Mouse (Mus musculus) retina, postnatal 7 days (tissue): ENCODE measurements around the gene Zfp286.
A peak's percentile ranks its signal among the peaks of the same experiment; 100 is the strongest.

Experiments
- DNase-seq: peaks from one replicate; pipeline ENCODE4 v3.0.0-alpha.2; 2012; ENCODE audit warnings: low read depth, low spot score

The Zfp286 gene

DNA sequence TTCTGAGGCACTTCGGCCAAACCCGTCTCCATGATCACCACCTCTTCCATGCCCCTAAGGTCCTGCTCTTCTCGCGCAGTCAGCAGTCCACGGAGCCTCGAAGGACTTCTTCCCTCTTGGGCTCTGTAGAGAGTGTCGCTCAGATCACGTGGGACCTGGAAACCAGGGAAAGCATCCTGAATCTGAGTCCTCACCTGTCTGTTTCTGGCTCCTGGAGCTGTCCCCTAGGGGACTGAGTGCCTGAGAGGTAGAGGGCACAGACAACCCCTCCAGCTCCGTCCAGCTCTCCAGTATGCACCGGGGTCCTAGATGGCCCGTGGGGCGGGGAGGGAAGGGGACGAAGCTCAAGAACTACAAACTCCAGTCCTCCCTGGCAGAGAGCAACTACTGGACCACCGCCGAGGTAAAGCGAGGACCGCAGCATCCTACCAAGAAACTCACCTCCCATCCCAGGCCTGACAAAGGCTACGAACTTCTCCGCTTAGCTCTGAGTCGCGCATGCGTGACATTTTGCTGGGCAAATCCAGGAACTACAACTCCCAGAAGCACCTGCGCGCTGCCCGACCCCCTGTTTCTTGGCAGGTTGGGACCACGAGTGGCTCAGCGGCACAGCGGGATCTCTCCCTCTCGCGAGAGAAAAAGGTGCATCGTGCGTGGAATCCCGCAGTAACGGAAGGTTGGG lies at the start of gene Zfp286:
Gene Zfp286 (minus strand): TSS at position 528 of the 682 bp plus-strand sequence.
- peak; percentile 85 for DNase-seq

DNA sequence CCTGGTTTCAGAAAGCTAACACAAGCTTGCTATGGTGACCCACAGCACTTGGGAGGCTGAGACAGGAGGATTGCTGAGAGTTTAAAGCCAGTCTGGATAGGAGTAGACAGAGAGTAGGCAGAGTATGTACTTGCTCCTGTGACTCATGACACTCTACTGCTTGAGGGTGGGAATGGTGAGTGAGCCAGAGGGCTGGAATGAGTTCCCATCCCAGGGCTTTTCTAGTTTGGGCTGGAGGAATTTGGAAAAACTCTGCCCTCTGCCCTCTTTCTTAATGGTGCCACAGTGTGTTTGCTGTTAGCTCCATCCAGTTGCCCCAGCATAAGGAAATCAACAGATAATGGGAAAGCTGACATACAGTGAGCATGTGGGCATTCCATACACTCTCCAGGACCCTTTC lies 42.6 kb upstream of the Zfp286 start:
- no peak for DNase-seq

- DNase-seq, result no peak
These were observed 41.1 kb upstream of the Zfp286 start for GRCm38 (mm10) chr11:62830387-62830786.

DNA sequence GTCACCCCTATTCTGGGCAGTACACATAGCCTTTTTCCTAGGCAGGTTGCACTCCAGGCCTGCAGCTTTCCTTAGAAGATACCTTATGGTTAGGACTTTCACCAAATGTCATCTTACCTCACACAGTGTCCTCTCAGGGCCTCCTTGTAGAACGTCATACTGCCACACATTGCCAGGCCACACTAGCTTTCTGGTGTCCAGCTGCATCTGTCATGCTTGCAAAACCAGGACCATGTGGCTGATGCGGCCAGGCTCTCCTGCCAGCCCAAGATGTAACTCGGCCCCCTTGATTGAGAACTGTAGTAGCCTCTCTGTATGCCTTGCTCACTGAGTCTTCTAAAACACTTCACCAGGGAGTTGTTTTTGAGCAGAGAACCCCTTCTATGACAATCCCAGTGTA lies 38.6 kb upstream of the Zfp286 start:
- DNase-seq, result no peak

GRCm38 (mm10) chr11:62827135-62827534 lies 37.9 kb upstream of the Zfp286 start:
- DNase-seq, result no peak

DNA sequence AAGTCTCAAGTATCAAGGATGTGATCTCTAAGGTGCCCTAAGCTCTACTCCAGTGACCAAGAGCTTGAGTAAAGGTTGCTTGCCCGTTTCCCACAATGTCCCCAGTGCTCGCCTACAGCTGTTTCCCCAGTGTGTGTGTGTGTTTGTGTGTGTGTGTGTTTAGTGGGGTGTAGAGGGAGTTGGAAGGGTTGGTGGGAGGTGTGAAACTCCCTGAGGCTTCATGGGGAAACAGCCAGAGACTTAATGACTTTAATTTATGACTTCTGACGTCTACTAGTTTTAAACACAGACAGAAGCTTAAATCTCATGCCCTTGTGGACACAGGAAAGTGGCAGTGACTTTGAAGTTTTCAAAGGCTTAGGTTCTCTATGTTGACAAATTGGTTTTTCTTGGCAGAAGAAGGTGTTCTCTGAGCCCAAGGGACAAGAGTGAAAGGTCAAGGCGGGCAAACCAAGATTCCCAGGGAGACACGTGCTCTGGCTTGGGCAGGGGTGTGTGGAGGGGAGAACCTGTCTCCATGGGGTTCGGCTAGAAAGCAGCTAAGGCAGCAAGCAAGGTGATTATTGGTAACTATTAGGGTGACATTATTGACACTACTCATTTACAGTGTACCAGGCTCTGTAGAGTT lies 37.0 kb upstream of the Zfp286 start:
- no peak for DNase-seq

DNA sequence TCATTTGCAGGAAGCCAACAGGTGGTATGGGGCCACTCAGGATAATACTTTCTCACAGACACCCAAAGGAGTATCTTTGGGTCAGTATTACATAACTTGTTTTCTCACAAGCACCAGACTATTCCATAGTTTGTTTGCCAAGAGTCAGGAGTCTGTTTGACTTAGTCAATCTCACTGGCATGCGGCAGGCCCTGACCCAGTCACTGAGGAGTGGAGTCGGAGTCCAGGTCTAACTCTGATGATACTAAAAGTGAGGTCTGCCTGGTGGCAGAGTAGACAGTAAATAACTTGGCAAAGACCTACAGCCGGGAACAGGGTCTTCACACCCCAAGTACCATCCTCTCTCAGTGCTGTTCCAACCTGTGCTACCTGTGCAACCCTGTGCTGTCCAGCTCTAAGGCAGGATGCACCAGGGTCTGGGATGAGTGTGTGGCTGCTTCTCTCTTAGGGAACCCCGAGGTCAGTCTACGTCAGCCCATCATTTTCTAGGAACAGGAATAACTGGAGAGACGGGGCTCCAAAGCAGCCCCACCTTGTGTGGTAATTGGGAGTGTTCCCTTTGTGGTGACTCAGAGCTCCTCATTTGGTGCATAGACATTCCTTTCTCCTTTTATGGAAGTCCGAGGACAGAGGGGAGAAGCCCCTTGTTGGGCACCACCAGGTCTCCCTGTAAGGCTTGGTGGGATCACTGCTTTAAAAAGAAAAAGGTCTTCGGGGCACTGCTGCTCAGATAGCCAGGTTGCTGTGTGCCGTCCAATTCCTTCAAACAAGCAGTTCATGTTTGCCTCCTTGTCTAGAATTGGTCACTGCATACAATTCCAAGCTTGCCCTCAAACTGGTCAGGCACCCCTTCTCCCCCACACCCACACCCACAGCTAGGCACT lies 36.2 kb upstream of the Zfp286 start:
- DNase-seq, result no peak

GRCm38 (mm10) chr11:62824211-62824610 lies 34.9 kb upstream of the Zfp286 start:
- no peak for DNase-seq

GRCm38 (mm10) chr11:62821893-62822292 lies 32.6 kb upstream of the Zfp286 start:
- no peak for DNase-seq

DNA sequence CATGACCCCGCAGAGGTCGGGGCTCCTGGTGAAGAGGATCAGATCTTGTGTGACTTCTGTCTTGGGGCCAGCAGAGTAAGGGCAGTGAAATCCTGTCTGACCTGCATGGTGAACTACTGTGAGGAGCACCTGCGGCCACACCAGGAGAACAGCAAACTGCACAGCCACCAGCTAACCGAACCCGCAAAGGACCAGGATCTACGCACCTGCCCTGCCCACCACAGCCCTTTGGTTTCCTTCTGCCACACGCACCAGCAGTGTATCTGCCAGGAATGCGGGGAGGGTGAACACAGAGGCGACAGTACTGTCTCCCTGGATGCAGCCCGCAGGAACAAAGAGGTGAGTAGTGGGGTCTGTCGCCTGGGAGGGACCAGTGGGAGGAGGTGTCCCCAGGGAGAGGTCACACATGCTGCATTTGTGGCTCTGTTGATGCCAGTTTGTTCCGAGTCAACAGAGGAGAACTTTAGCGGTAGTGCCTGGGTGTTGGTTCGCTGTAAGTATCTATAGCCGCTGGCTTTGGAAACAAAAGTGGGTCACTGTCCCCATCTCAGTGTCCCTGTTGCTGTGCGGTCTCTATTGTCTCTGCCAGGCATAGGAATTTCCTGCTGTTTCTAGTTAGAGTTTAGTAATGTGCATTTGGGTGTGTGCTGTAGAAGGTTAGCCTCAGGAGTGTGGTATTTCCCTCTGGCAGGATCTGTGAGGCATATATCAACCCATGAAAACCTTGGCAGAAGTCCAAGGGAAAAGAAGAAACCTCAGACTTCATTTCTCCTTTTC lies 31.6 kb upstream of the Zfp286 start:
- DNase-seq, result no peak

- peak; percentile 19 for DNase-seq
These were observed 30.8 kb upstream of the Zfp286 start, which contains the start of gene Trim16 for GRCm38 (mm10) chr11:62820059-62820541. Trim16 (plus strand) TSS chr11:62820231.

GRCm38 (mm10) chr11:62819059-62819686 lies 29.9 kb upstream of the Zfp286 start:
- no peak for DNase-seq

GRCm38 (mm10) chr11:62816591-62816990 lies 27.3 kb upstream of the Zfp286 start:
- DNase-seq, result no peak

DNA sequence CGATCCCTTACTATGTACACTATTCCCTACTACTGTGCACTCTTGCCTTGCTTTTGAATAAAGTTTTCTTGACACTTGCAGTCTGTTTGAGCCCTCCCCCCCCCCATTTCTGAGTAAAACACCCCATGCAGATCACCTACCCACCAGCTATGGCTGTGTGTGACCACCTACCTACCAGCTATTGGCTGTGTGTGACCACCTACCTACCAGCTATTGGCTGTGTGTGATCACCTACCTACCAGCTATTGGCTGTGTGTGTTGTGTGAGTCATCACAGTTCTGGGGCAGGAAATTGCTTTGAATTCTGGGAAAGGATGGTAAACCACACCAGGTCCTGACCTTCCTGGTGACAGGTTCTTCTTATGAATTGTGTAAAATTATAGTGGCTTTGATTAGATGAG lies 26.2 kb upstream of the Zfp286 start:
- DNase-seq, result no peak

GRCm38 (mm10) chr11:62814625-62815024 lies 25.4 kb upstream of the Zfp286 start:
- no peak for DNase-seq

- DNase-seq, result no peak
These were observed 24.8 kb upstream of the Zfp286 start for GRCm38 (mm10) chr11:62813970-62814624.

GRCm38 (mm10) chr11:62813497-62813896 lies 24.2 kb upstream of the Zfp286 start:
- DNase-seq, result no peak

GRCm38 (mm10) chr11:62812268-62812667 lies 23.0 kb upstream of the Zfp286 start:
- DNase-seq, result no peak

DNA sequence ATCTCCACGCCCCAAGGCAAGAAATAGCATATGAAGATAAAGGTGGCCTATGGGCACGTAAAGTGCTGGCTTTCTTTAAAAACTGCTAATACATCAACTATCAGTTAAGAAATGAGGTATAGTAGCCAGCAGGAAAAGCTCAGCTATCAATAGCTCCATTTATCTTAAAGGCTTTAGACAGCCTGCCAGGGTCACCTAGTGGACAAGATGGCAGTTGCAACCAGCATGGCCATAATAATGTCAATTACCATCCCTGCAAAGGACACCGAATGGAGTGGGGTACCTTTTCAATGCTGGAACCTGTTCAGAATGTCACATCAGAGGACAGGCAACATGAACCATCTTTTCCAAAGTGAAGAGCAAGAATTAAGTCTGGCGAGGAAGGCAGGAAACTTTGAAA lies 19.9 kb upstream of the Zfp286 start:
- DNase-seq, result no peak

GRCm38 (mm10) chr11:62807965-62808364 lies 18.7 kb upstream of the Zfp286 start:
- DNase-seq, result no peak
